ENCODE assay signal across 12 mouse cellular contexts in the genomic region with DNA sequence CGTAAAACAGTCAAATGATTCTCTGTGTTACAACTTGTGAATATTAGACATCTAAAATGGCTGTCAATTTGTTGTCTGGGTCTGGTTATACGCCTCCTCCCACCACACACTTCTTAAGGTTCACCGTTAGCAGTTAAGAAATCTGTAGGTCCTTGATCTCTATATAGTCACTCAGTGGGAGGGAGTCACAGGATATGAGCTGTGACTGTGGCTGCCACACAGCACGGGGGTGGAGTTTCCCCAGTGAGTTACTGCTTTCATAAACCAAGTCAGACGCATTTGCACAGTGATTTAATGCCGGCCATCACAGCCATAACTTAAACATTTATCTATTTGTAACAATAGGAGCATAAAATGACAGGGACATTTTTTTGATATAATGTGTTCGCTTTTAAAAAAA. TPM values are rescaled to one million over a fixed set of nuclear protein-coding genes. Genes with fewer than 3 reads are reported as not detected.
DNase-seq lines count a peak whose midpoint lies in the region; ATAC-seq and TF ChIP-seq lines count a peak whose summit lies in the region.
"Had no signal": no experiment of that assay in that cellular context is flagged by ENCODE, and none has a peak within 500 bp of the region (broad histone marks: within the 10 kb centered on the region; RNA-seq: fewer than 3 reads in every experiment).

No protein-coding gene starts in this region.

- H3K4me2 ChIP-seq in lung, postnatal 0 days (replicated peaks; ENCODE audit: low read depth, low read length) = no peak overlapping the region
- H3K4me2 ChIP-seq in heart, embryonic 11.5 days = no peak overlapping the region
- H3K4me2 ChIP-seq: kidney, embryonic 15.5 days had no signal

- peaks cover 9% of the 10 kb centered on the region; the same call in 1 of the 2 replicates for H3K27me3 ChIP-seq in lung, postnatal 0 days (replicated peaks; ENCODE audit: insufficient read depth, low read length)
- H3K27me3 ChIP-seq in heart, embryonic 11.5 days (ENCODE audit: control insufficient read depth, insufficient read depth, low read length) = peaks cover 35% of the 10 kb centered on the region

- H3K27ac ChIP-seq in lung, postnatal 0 days (ENCODE audit: low read length) = no peak overlapping the region
- no peak overlapping the region for H3K27ac ChIP-seq in heart, embryonic 11.5 days (ENCODE audit: low read depth, low read length)
- H3K27ac ChIP-seq: hindbrain, embryonic 10.5 days; kidney, embryonic 15.5 days had no signal

- peaks cover 6% of the 10 kb centered on the region; the same call in 1 of the 2 replicates for H3K4me1 ChIP-seq in lung, postnatal 0 days (ENCODE audit: insufficient read depth, low read depth, low read length)
- H3K4me1 ChIP-seq in heart, embryonic 11.5 days (ENCODE audit: control insufficient read depth, insufficient read depth, low read length) = peaks cover 5% of the 10 kb centered on the region; the same call in 1 of the 2 replicates

- H3K36me3 ChIP-seq in lung, postnatal 0 days (ENCODE audit: insufficient read depth, low read length) = no peaks in the 10 kb centered on the region
- no peaks in the 10 kb centered on the region for H3K36me3 ChIP-seq in heart, embryonic 11.5 days (ENCODE audit: control insufficient read depth, insufficient read depth, low read length)
- H3K36me3 ChIP-seq: hindbrain, embryonic 10.5 days; kidney, embryonic 15.5 days had no signal

- WGBS in lung, postnatal 0 days = 40% methylated on average over 7 of the region's 7 CpGs
- WGBS in heart, embryonic 11.5 days (ENCODE audit: insufficient replicate concordance) = 60% methylated on average over 7 of the region's 7 CpGs

- no peak overlapping the region for H3K9ac ChIP-seq in lung, postnatal 0 days (replicated peaks; ENCODE audit: low read depth)
- H3K9ac ChIP-seq in heart, embryonic 11.5 days (ENCODE audit: low read depth, low read length) = no peak overlapping the region
- H3K9ac ChIP-seq: kidney, embryonic 15.5 days had no signal

- TF ChIP-seq CTCF in lung, postnatal 0 days (IDR thresholded peaks at IDR 0.05) = no peak

- DNase-seq in adrenal gland, postnatal 25 days = peak; percentile 13
- DNase-seq in adrenal gland, postnatal 4 days (ENCODE audit: low spot score in 2 of 2) = no peak
- DNase-seq in lung, postnatal 25 days (ENCODE audit: low spot score) = peak; percentile 37
- no peak for DNase-seq in lung, postnatal 0 days (ENCODE audit: low spot score)
- DNase-seq in brain, adult 2 months (ENCODE audit: low read depth, low spot score) = peak; percentile 67
- peak; percentile 69 to 78 for DNase-seq in thymus, adult 18-20 months
- DNase-seq in cerebellum, postnatal 25 days = no peak
- DNase-seq: cerebellum, adult 18-20 months; gastrocnemius, postnatal 36 days had no signal

- TF ChIP-seq EP300 in lung, postnatal 0 days (IDR thresholded peaks at IDR 0.05) = no peak

- H3K9me3 ChIP-seq in lung, postnatal 0 days (ENCODE audit: low read length) = no peaks in the 10 kb centered on the region
- no peaks in the 10 kb centered on the region for H3K9me3 ChIP-seq in heart, embryonic 11.5 days (replicated peaks; ENCODE audit: control insufficient read depth, low read length)
- H3K9me3 ChIP-seq: hindbrain, embryonic 10.5 days; kidney, embryonic 15.5 days had no signal

- H3K4me3 ChIP-seq in lung, postnatal 0 days (ENCODE audit: low read depth, low read length) = no peak overlapping the region
- H3K4me3 ChIP-seq in heart, embryonic 11.5 days (ENCODE audit: low read depth, low read length) = no peak overlapping the region
- H3K4me3 ChIP-seq: hindbrain, embryonic 10.5 days; kidney, embryonic 15.5 days had no signal

- no peak for ATAC-seq in lung, postnatal 0 days
- no peak for ATAC-seq in heart, embryonic 11.5 days (replicated peaks; ENCODE audit: insufficient number of reproducible peaks, low FRiP score, low TSS enrichment)

RNA-seq across cellular contexts. Expression of a gene that starts 2.6 kb away (rescaled TPM):
- total RNA-seq in adrenal gland, postnatal 25 days (2021) = 6.7 and 7.4 TPM in 2 replicates
- total RNA-seq in adrenal gland, postnatal 4 days (2021) = 1 to 10 TPM; 6.1 to 7.6 TPM
- 0.73 and 1.0 TPM in 2 replicates for polyA plus RNA-seq in lung, postnatal 0 days (2015; fragmentation: Nextera tagmentation; extraction: Ambion mirVana)
- 0.46 and 0.84 TPM in 2 replicates for polyA plus RNA-seq in heart, embryonic 11.5 days (2014; fragmentation: Nextera tagmentation; extraction: Ambion mirVana)

Comparison
In these comparisons a context has a peak if more than half of its experiments do, and no peak if none do; other contexts are left out.
1. DNase-seq: peak in adrenal gland, postnatal 25 days (single experiment), lung, postnatal 25 days (single experiment), brain, adult 2 months (single experiment) and thymus, adult 18-20 months (2 of 2); none in adrenal gland, postnatal 4 days (0 of 2), lung, postnatal 0 days (single experiment) and cerebellum, postnatal 25 days (0 of 2).